Comparison of ENCODE assay signal across 8 mouse cellular contexts in the genomic region with DNA sequence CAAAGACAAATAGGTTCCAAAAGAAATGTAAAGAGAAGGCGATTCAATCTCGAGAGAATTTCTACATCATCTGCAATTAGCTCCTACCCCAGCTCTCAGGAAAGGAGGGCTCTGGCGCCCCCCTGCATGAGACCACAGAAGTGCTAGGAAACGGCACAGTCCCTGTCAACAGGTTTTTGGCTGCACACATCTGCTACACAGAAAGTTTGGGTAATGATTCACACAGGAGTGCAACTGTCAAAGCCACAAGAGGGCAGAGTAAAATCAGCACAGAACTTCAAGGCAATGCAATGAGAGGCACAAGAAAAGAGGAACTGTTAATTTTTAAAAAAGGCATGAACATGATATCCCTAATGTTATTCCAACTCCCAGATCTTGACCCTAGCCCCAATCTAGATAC. TPM values are rescaled to one million over a fixed set of nuclear protein-coding genes. Genes with fewer than 3 reads are reported as not detected.
DNase-seq lines count a peak whose midpoint lies in the region; ATAC-seq and TF ChIP-seq lines count a peak whose summit lies in the region.

No protein-coding gene starts in this region.

- 28% methylated on average over 4 of the region's 4 CpGs for WGBS in forebrain, embryonic 15.5 days

- no peak overlapping the region for H3K9ac ChIP-seq in ES-Bruce4 (ENCODE audit: low read depth, poor library complexity, severe bottlenecking)
- no peak overlapping the region for H3K9ac ChIP-seq in forebrain, embryonic 15.5 days (replicated peaks)

- ATAC-seq in forebrain, embryonic 15.5 days (replicated peaks), result no peak

- DNase-seq in cerebellum, adult 9-10 months, result peak; percentile 42
- DNase-seq in cerebellum, adult 8-10 months, result no peak
- no peak for DNase-seq in layer of hippocampus, adult 2 months (ENCODE audit: low spot score in 2 of 2)
- DNase-seq in layer of hippocampus, adult 9-10 months (ENCODE audit: low spot score), result no peak
- DNase-seq in lung, postnatal 14 days, result peak; percentile 21
- no peak for DNase-seq in layer of hippocampus, adult 9-11 months

- no peaks in the 10 kb centered on the region for H3K4me1 ChIP-seq in ES-Bruce4 (ENCODE audit: control insufficient read depth, insufficient read depth, low read length)
- peaks cover 47% of the 10 kb centered on the region for H3K4me1 ChIP-seq in forebrain, embryonic 15.5 days

- no peak overlapping the region for H3K4me2 ChIP-seq in forebrain, embryonic 15.5 days (replicated peaks)

- no peak for TF ChIP-seq POLR2A in ES-Bruce4 (IDR thresholded peaks at IDR 0.05; ENCODE audit: insufficient read depth, low read length)

- H3K27me3 ChIP-seq in ES-Bruce4 (ENCODE audit: control insufficient read depth, insufficient read depth, low read length, poor library complexity, severe bottlenecking), result no peaks in the 10 kb centered on the region
- no peaks in the 10 kb centered on the region for H3K27me3 ChIP-seq in forebrain, embryonic 15.5 days

- H3K36me3 ChIP-seq in ES-Bruce4 (ENCODE audit: control insufficient read depth, insufficient read depth, low read length, poor library complexity, severe bottlenecking), result peaks cover 15% of the 10 kb centered on the region
- 0 out of 2 replicates have a peak, but pooled peaks cover 7% of the 10 kb centered on the region for H3K36me3 ChIP-seq in forebrain, embryonic 15.5 days

- no peak for TF ChIP-seq EP300 in ES-Bruce4 (IDR thresholded peaks at IDR 0.05; ENCODE audit: insufficient read depth, low read depth, low read length)

- no peak overlapping the region for H3K4me3 ChIP-seq in layer of hippocampus, adult 2 months
- H3K4me3 ChIP-seq in ES-Bruce4 (ENCODE audit: low read depth, low read length), result no peak overlapping the region
- H3K4me3 ChIP-seq in forebrain, embryonic 15.5 days, result no peak overlapping the region

- no peaks in the 10 kb centered on the region for H3K9me3 ChIP-seq in ES-Bruce4 (replicated peaks; ENCODE audit: control insufficient read depth, insufficient read depth, low read length, poor library complexity, severe bottlenecking)
- H3K9me3 ChIP-seq in forebrain, embryonic 15.5 days, result no peaks in the 10 kb centered on the region

- TF ChIP-seq CTCF in layer of hippocampus, adult 2 months (conservative IDR thresholded peaks at IDR 0.05), result peak; percentile 73
- peak; percentile 51 for TF ChIP-seq CTCF in ES-Bruce4 (IDR thresholded peaks at IDR 0.05; ENCODE audit: low read depth, low read length)

- peak overlapping the region; percentile 56 for H3K27ac ChIP-seq in layer of hippocampus, adult 2 months
- no peak overlapping the region for H3K27ac ChIP-seq in ES-Bruce4 (ENCODE audit: insufficient read depth, low read length)
- peak overlapping the region; percentile 9; the same call in 1 of the 2 replicates for H3K27ac ChIP-seq in forebrain, embryonic 15.5 days (replicated peaks)

RNA-seq across cellular contexts. Expression of a gene that starts 27.8 kb away (rescaled TPM):
- total RNA-seq in layer of hippocampus, adult 2 months (2021), result 100 to 1,000 TPM; 186 to 198 TPM
- polyA plus RNA-seq in ES-Bruce4 (2011; ENCODE audit: insufficient read depth, insufficient read length, low read depth, missing spikeins), result 306 and 309 TPM in 2 replicates
- polyA plus RNA-seq in forebrain, embryonic 15.5 days (2015; fragmentation: Nextera tagmentation; extraction: Ambion mirVana), result 302 and 304 TPM in 2 replicates

Comparison
In these comparisons a context has a peak if more than half of its experiments do, and no peak if none do; other contexts are left out.
1. DNase-seq: peak in cerebellum, adult 9-10 months (single experiment) and lung, postnatal 14 days (single experiment); none in cerebellum, adult 8-10 months (single experiment), layer of hippocampus, adult 2 months (0 of 2), layer of hippocampus, adult 9-10 months (single experiment) and layer of hippocampus, adult 9-11 months (single experiment).